8 mouse cellular contexts compared by ENCODE assay signal in genomic region chr7:130001064-130001463, GRCm38 (mm10).
DNase-seq lines count a peak whose midpoint lies in the region; ATAC-seq lines count a peak whose summit lies in the region.

No protein-coding gene starts in this region.

- peaks cover 25% of the 10 kb centered on the region; the same call in 1 of the 2 replicates for H3K4me1 ChIP-seq in heart, embryonic 13.5 days
- H3K4me1 ChIP-seq in heart, embryonic 10.5 days: peaks cover 30% of the 10 kb centered on the region
- peaks cover 56% of the 10 kb centered on the region for H3K4me1 ChIP-seq in midbrain, embryonic 10.5 days
- H3K4me1 ChIP-seq in midbrain, embryonic 11.5 days (ENCODE audit: control insufficient read depth, insufficient read depth, low read length): peaks cover 5% of the 10 kb centered on the region; the same call in 1 of the 2 replicates
- peaks cover 19% of the 10 kb centered on the region for H3K4me1 ChIP-seq in stomach, embryonic 16.5 days (ENCODE audit: control insufficient read depth, insufficient read depth, low read length)

- peak overlapping the region; percentile 6; the same call in 1 of the 2 replicates for H3K27ac ChIP-seq in heart, embryonic 13.5 days (replicated peaks)
- no peak overlapping the region for H3K27ac ChIP-seq in heart, embryonic 10.5 days
- H3K27ac ChIP-seq in midbrain, embryonic 10.5 days (replicated peaks): no peak overlapping the region; the same call in 1 of the 2 replicates
- H3K27ac ChIP-seq in midbrain, embryonic 11.5 days (ENCODE audit: low read depth, low read length): no peak overlapping the region
- H3K27ac ChIP-seq in stomach, embryonic 16.5 days (ENCODE audit: low read length): peak overlapping the region; percentile 17; the same call in 1 of the 2 replicates

- no peak overlapping the region for H3K9ac ChIP-seq in heart, embryonic 13.5 days
- H3K9ac ChIP-seq in midbrain, embryonic 11.5 days (ENCODE audit: low read length): no peak overlapping the region
- peak overlapping the region; percentile 18; the same call in 1 of the 2 replicates for H3K9ac ChIP-seq in stomach, embryonic 16.5 days (ENCODE audit: low read length)

- DNase-seq in heart, embryonic 10.5 days (ENCODE audit: low spot score): no peak
- DNase-seq in midbrain, embryonic 10.5 days (ENCODE audit: low spot score): peak; percentile 24
- no peak for DNase-seq in midbrain, embryonic 11.5 days (ENCODE audit: low spot score, missing footprints)
- peak; percentile 48 to 67 for DNase-seq in layer of hippocampus, postnatal 14 days (ENCODE audit: low spot score in 2 of 2)
- no peak for DNase-seq in gastrocnemius, adult 18-20 months (ENCODE audit: low spot score)
- DNase-seq in T-cell, adult 2 months (ENCODE audit: low spot score): no peak

- 50% methylated on average over 10 of the region's 10 CpGs for WGBS in heart, embryonic 13.5 days
- WGBS in heart, embryonic 10.5 days: 52% methylated on average over 10 of the region's 10 CpGs
- 69% methylated on average over 10 of the region's 10 CpGs for WGBS in midbrain, embryonic 10.5 days
- 59% methylated on average over 10 of the region's 10 CpGs for WGBS in midbrain, embryonic 11.5 days
- WGBS in stomach, embryonic 16.5 days: 35% methylated on average over 10 of the region's 10 CpGs

- H3K36me3 ChIP-seq in heart, embryonic 13.5 days: no peaks in the 10 kb centered on the region
- no peaks in the 10 kb centered on the region for H3K36me3 ChIP-seq in heart, embryonic 10.5 days
- no peaks in the 10 kb centered on the region for H3K36me3 ChIP-seq in midbrain, embryonic 10.5 days
- H3K36me3 ChIP-seq in midbrain, embryonic 11.5 days (ENCODE audit: control insufficient read depth, insufficient read depth, low read length): no peaks in the 10 kb centered on the region
- no peaks in the 10 kb centered on the region for H3K36me3 ChIP-seq in stomach, embryonic 16.5 days (ENCODE audit: control insufficient read depth, insufficient read depth, low read length)

- H3K4me2 ChIP-seq in heart, embryonic 13.5 days: peak overlapping the region; percentile 32; the same call in 1 of the 2 replicates
- H3K4me2 ChIP-seq in midbrain, embryonic 11.5 days: no peak overlapping the region
- peak overlapping the region; percentile 30; the same call in 1 of the 2 replicates for H3K4me2 ChIP-seq in stomach, embryonic 16.5 days (ENCODE audit: low read depth, low read length)

- H3K27me3 ChIP-seq in heart, embryonic 13.5 days (replicated peaks): no peaks in the 10 kb centered on the region
- H3K27me3 ChIP-seq in heart, embryonic 10.5 days (ENCODE audit: insufficient read depth, poor library complexity, severe bottlenecking): no peaks in the 10 kb centered on the region
- H3K27me3 ChIP-seq in midbrain, embryonic 10.5 days (ENCODE audit: low read depth, poor library complexity, severe bottlenecking): 0 out of 2 replicates have a peak, but pooled peaks cover 3% of the 10 kb centered on the region
- H3K27me3 ChIP-seq in midbrain, embryonic 11.5 days (ENCODE audit: control insufficient read depth, insufficient read depth, low read length): no peaks in the 10 kb centered on the region
- no peaks in the 10 kb centered on the region for H3K27me3 ChIP-seq in stomach, embryonic 16.5 days (ENCODE audit: control insufficient read depth, insufficient read depth, low read length)

- H3K4me3 ChIP-seq in heart, embryonic 13.5 days: no peak overlapping the region
- no peak overlapping the region for H3K4me3 ChIP-seq in heart, embryonic 10.5 days
- no peak overlapping the region for H3K4me3 ChIP-seq in midbrain, embryonic 10.5 days
- H3K4me3 ChIP-seq in midbrain, embryonic 11.5 days (ENCODE audit: low read depth, low read length): no peak overlapping the region
- H3K4me3 ChIP-seq in stomach, embryonic 16.5 days (replicated peaks; ENCODE audit: low read length): no peak overlapping the region

- ATAC-seq in heart, embryonic 13.5 days (ENCODE audit: extremely low read depth, insufficient number of reproducible peaks, low FRiP score, low TSS enrichment): no peak
- no peak for ATAC-seq in midbrain, embryonic 11.5 days (ENCODE audit: low FRiP score)
- no peak for ATAC-seq in stomach, embryonic 16.5 days (ENCODE audit: insufficient read depth, low FRiP score)

- H3K9me3 ChIP-seq in heart, embryonic 13.5 days: no peaks in the 10 kb centered on the region
- no peaks in the 10 kb centered on the region for H3K9me3 ChIP-seq in heart, embryonic 10.5 days
- no peaks in the 10 kb centered on the region for H3K9me3 ChIP-seq in midbrain, embryonic 10.5 days (replicated peaks)
- H3K9me3 ChIP-seq in midbrain, embryonic 11.5 days (ENCODE audit: control insufficient read depth, low read length): no peaks in the 10 kb centered on the region
- H3K9me3 ChIP-seq in stomach, embryonic 16.5 days (replicated peaks; ENCODE audit: control insufficient read depth, low read length): no peaks in the 10 kb centered on the region

Comparison
In these comparisons a context has a peak if more than half of its experiments do, and no peak if none do; other contexts are left out.
1. H3K27ac ChIP-seq: peak in heart, embryonic 13.5 days (single experiment) and stomach, embryonic 16.5 days (single experiment); none in heart, embryonic 10.5 days (single experiment), midbrain, embryonic 10.5 days (single experiment) and midbrain, embryonic 11.5 days (single experiment).
2. DNase-seq: peak in midbrain, embryonic 10.5 days (single experiment) and layer of hippocampus, postnatal 14 days (2 of 2); none in heart, embryonic 10.5 days (single experiment), midbrain, embryonic 11.5 days (single experiment), gastrocnemius, adult 18-20 months (single experiment) and T-cell, adult 2 months (single experiment).